Mouse (Mus musculus): Measurements from ENCODE around the gene Gm45233.

Gm45233 gene

DNA sequence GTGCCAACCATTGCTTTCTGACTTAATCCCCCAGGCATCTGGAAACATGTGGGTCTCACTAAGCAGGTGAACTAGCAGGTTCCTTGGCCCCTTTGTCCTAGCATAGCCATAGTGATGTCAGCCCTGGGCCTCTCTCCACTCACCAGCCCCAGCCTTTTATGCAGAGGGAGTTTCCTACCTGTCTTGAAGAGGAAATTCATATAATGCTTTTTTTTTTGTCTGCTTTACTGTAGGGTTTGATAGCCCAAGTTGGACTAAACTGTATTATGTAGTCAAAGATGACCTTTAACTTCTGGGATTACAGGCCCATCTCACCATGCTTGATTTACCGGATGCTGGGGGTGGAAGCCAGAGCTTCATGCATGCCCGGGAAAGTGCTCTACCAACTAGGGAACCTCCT, 5.9 kb downstream of the Gm45233 start:
- no peak for DNase-seq (ENCODE audit: low spot score)

DNA sequence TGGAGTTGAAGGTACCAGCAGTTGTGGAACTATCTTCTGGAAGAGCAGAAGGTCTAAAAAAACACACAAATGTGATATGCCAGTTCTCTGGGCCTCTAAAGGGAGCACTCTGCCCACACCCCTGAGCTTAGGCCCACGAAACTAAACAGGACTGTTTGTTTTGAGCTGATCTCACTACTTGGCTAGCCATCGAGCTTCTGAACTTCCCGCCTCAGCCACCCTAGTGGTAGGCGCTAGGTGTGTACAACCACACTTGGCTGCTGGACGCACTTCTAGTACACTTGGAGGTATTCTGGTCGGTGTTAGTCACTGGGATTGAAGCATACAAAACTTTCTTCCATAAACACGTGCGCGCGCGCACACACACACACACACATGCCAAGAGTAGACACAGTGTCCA, 7.8 kb downstream of the Gm45233 start:
- no peak for DNase-seq (ENCODE audit: low spot score)

DNA sequence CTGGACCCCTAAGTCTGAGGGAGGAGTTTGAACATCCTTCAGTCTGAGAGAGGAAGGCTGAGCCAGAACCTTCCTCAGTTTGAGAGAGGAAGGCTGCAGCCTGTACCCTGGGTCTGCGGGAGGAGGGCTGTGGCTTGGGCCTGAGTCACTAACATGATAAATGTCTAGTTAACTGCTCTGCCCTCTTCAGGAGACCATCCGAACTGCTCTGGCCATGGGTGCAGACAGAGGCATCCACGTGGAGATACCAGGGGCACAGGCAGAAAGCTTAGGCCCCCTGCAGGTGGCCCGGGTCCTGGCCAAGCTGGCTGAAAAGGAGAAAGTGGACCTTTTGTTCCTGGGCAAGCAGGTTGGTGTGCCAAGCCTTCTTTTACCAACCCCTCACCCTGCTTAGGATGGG, 8.7 kb downstream of the Gm45233 start:
- peak; percentile 52 for DNase-seq (ENCODE audit: low spot score)

DNA sequence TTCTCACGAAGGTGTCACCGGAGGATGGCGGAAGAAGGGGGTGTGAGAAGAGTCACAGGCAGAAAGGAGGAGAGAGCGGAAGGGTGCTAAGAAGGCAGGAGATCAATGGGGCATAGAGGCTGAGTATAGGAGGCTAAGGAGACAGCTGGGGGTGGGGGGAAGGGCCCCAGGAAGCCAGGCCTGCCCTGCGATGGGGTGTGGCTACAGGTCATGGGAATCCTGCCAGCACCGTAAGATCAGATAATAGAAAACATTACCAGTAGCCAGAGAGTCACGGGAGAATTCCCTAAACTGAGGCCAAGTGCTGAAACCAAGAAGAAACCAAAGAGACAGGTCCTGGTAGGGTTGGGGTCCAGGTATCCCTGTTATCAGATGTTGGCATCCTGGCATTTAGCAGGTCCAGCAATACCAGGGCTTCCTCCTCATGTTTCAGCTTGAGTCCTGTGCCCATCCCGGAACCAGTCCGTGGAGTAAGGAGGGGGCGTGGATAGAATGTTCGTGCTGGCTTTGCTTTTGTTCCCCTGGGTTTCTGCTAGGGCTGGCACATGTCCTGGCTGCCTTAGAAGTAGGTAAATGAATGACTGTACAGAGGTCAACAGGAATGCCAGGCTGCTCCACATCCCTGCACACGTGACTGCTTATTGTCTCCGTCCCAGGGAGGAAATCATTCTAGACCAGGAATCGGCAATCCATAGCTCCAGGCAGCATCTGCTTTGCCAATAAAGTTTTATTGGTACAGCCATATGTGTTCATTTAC, 9.8 kb downstream of the Gm45233 start:
- DNase-seq (ENCODE audit: low spot score), result no peak

DNA sequence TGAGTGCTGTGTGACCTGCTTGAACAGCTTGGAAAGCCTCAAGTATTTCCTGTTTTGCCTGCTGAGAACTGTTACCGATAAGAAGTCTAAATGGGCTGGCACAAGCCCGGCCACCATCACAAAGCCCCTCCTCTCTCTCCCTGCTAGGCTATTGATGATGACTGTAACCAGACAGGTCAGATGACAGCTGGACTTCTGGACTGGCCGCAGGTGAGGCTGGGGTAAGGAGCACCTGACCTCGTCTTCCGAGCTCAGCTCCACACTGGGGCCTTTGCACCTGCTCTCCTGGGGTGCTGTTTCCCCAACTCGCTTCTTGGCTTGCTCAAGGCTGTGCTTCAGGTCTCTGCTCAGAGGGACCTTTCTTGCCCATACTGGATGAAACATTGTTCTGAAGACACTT, 10.4 kb downstream of the Gm45233 start:
- DNase-seq (ENCODE audit: low spot score), result no peak

DNA sequence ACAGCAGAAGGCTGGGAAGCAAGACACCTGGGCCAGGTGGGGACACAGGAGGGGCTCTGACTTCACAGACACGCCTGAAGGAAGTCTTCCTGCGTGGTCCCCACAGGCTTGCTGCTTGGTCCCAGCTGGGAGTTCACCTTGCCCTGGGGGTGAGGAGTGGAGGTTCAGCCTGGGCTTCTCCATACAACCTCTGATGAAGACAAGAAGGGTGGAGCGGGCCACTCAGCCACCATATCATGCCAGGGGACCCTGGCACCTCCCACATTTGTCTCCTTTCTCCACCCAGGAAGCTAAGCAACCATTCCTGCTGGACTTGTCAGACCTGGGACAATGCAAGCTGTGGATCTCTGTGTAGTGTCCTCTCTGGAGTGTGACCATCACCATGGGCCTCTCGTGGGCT, 18.9 kb downstream of the Gm45233 start, which contains the start of gene Vsig10l:
TSS of gene Vsig10l (plus strand) at position 301 of the 400 bp plus-strand sequence.
- DNase-seq (ENCODE audit: low spot score), result no peak

DNA sequence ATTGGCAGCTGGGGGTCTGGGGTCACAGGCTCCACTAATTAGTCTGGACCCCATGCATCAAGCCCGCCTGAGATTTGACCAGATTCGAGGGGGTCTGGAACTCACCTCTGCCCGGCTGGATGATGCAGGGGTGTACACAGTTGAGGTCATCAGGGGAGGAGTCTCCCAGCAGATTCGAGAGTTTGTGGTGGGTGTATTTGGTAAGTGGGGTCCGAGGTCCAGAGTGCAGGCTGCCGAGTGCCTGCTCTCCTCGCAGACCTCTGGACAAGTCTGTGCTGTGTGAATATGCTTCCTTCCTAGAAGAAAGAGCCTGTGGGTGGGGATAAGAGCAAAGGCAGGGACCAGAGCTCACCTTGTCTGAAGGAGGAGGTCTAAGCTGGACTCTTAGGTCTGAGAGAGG, 20.0 kb downstream of the Gm45233 start:
- no peak for DNase-seq (ENCODE audit: low spot score)

DNA sequence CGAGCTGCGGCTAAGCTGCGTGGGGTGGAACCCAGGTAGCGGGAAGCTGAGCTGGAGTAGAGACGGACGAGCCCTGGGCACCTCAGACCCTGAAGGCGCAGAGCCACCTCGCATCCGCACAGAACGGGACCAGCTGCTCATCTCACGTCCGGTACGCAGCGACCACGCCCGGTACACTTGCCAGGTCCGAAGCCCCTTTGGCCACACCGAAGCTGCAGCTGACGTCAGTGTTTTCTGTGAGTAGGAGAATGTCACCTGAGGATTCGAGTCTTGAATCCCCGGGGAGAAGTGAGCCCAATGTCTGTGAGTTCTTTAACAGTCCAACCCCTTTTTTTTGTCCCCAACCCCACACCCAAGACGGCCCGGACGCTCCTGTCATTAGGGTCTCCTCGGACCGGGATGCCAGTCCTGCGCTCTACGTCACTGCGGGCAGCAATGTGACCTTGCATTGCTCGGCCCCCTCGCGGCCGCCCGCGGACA, 21.0 kb downstream of the Gm45233 start:
- DNase-seq (ENCODE audit: low spot score), result peak; percentile 12

DNA sequence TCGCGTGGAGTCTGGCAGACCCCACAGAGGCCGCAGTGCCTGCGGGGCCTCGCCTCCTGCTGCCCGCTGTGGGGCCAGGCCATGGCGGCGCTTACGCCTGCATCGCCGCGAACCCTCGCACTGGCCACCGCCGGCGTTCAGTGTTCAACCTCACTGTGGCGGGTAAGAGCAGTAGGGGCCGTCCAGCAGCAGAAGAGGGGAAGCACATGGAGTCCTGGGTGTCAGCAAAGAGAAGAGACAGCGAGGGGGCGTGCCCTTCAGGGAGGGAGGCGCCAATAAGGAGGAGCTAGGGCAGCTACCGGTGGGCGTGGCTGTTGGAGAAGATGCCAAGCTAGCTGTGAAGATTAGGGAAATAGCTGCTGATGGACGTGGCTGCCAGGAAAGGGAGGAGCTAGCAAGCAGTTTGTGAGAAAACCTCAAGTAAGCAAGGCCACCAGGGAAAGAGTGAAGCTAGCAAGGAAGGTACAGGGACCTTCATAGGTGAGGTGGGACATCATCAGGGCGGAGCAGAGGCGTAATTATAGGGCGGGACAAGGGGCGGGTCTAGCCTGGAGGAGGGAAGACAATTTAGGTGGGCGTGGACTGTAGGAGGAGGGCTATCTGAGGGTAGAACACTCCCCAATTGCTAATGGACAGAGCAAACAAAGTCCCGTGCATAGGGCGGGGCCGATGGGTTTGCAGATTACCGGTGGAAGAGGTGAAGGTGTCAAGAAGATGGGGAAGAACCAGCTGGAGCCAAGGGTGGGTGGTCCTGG, 21.6 kb downstream of the Gm45233 start:
- DNase-seq (ENCODE audit: low spot score), result peak; percentile 88

DNA sequence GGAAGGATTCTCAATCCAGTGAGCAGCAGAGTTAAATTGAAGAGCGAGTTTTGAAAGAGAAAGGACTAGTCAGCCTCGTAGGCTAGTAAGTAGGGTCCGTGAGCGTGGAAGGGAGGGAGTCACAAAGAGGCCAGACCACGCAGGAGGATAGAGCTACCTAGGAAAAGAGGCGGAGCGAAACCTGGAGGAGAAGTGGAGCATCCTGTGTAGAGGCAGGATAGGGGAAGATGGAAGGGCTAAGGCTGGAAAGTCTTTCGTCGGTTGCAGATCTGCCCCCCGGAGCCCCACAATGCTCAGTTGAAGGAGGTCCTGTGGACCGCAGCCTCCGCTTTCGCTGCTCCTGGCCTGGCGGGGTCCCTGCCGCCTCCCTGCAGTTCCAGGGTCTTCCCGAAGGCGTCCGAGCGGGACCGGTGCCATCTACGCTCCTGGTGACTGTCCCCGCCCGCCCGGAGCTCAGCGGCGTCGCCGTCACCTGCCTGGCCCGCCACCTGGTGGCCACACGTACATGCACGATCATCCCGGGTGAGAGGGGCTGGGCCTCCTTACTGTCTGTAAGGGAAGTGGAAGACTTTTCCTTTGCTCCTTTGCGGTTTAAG, 22.3 kb downstream of the Gm45233 start:
- peak; percentile 83 for DNase-seq (ENCODE audit: low spot score)

DNA sequence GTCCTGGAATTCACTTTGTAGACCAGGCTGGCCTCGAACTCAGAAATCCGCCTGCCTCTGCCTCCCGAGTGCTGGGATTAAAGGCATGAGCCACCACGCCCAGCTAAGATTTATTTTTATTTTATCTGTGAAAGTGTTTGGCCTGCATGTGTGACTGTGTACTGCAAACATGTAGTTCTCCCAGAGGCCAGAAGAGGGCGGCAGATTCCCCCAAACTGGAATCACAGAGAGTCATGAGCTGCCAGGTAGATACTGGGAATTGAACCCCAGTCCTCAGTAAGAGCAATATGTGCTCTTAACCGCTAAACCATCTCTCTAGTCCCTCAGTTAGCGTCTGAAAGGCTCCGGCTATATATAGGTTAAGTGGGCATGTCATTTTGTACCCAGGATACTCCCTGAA, 26.4 kb downstream of the Gm45233 start:
- DNase-seq (ENCODE audit: low spot score), result peak; percentile 36

DNA sequence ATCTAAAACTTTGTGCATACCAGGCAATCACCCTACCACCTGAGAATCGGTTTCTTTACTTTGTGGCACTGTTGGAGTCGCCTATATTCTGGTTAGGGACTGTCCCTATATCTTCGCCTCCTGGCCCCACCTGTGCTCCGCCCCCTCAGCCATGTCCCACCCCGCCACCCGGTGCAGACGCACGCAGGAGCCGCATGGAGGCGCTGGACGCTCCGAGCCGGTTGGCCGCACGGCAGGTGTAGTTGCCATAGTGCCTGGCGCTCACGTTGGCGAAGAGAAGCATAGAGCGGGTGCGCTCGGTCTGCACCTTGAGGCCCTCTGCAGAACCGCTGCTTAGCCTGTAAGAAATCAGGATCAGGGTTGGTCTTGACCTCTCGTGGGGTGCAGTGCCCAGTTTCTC, 31.8 kb downstream of the Gm45233 start:
- peak; percentile 57 for DNase-seq (ENCODE audit: low spot score)

DNA sequence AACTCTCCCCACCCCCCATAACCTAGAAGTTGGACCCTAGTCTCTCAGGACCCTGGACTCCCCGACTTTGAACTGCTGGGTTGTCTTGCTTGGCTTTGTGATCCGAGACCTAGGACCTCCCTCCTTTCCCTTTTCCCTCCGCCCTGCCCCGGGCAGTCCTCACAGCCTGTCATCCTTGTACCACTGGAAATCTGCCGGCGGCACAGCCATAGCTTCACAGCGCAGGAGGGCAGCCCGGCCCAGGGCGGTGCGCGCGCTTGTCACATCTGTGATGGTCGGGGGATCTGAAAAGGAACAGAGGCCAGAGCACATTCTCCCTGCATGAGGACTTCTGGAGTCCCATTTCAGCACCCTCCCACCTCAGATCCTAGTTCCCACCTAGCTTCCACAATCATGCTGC, 32.4 kb downstream of the Gm45233 start:
- DNase-seq (ENCODE audit: low spot score), result no peak

DNA sequence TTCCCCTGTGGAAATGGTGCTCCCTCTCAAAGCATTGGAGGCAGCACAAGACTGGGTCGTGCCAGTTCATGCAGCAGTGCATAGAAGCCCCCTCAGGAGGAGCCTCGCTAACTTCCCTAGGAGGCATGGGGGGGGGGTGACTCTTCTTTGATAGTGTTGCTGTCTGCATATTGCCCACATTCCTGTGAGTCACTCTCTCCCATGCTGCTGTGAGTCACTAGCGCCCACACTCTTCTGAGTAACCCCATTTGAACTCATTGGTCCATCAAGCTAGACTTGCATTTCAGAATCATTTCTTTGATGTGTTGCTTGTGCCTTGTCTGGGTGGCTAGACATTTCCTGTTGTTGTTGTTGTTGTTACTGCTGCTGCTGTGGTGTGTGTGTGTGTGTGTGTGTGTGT, 37.3 kb downstream of the Gm45233 start:
- DNase-seq (ENCODE audit: low spot score), result no peak

DNA sequence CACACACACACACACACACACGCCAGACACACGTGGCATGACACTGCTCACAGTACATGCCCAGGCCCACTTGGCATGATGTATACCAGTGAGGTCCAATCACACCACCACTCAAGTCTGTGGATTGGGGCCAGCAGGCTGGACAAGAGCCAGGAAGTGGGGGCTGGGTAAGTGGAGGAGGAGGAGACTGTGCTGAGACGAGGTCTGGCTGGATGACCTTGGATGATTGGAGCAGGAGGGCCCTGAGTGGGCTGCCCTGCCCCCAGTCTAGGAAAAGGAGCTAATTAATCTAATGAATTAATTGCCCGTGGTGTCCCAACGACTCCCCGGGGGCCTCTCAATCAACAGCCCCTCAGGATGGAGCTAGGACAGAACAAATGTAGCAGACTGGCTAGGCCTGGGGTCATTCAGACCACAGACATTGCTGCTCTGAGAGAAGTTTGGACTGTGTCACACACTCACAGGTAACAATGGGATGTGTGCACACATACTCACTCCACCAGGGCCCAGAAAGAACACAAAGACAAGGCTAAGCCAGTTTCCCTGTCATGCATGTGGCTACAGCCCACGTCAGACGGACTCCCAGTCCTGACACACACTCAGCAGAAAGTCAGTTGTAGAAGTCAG, 38.3 kb downstream of the Gm45233 start:
- no peak for DNase-seq (ENCODE audit: low spot score)

DNA sequence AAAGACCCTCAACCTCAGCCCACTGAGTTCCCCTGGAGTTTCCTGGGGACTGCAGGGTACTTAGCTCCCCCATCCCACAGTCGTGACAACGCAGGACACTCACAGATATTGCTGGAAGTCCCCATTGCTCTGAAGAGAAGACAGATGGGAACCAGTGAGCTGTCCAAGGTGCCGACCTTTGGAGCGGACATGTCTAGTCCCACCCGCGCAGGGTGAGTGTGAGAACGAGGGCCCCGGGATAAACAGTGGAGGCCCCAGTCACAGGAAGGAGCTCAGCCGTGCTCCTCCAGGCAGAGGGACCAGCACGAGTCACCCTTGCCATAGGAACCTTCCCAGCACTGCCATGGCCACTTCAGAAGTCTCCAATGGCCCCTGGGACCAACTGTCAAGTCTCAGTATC, 39.3 kb downstream of the Gm45233 start:
- no peak for DNase-seq (ENCODE audit: low spot score)

DNA sequence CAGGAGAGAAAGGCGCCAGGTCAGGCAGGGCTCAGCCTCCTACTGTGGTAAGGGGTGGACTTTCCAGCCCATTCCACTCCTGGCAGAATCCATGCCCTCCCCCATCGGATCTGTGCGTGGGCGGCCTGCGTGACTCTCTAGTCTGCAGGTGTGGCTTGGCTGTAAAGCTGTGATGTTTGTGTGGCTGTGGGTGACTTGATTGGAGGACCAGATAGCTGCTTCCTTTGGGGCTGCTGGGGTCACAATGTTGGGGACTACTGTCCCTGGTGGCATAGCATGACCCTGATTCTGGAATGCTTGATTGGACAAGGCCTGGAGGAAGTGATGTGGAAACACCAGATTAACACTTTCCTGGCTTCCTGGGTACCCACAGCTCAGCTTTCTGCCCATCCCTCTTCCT, 44.7 kb downstream of the Gm45233 start:
- no peak for DNase-seq (ENCODE audit: low spot score)

DNA sequence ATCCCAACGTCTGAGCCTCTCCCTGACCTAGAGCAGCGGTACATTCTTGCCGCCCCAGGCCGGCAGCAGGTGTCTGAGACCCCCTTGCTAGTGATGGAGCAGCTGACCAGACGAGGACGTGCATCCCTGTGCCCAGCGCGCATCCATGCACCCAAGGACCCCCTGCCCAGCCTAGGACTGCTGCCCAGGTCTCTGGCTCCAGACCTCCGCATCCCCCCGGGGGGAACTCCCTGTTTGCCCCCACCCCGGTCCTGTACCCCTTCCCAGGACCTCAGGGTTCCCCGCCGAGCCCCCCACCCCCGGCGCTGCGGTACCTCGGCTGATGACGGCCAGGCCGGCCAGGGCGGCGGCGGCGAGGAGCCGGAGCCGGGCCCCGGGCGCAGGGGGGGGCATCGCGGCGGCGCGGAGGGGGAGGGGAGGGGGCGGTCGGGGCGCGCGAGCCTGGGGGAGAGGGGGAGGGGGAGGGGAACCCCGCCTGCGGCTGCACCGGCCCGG, 45.8 kb downstream of the Gm45233 start, which contains the start of gene Iglon5:
TSS of gene Iglon5 (minus strand) at position 445 of the 495 bp plus-strand sequence.
- DNase-seq (ENCODE audit: low spot score), result no peak

DNA sequence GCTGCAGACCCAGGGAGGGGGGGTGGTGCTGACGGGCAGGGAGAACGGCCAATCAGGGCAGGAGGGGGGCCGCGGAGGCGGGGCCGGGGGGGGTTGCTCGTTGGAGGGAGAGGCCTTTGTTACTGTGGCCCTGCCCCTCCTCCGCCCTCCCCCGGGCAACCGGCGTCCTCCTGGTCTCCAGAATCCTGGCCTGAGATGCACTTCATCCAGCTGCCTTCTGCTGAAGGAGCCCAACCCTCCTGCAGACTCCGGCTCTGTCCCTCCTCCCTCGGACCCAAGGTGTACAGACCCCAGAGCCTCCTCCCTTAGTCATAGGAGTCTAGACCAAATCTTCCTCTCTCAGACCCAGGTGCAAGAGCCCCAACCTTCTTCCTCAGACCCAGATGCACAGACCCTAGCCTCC, 46.3 kb downstream of the Gm45233 start:
- no peak for DNase-seq (ENCODE audit: low spot score)

DNA sequence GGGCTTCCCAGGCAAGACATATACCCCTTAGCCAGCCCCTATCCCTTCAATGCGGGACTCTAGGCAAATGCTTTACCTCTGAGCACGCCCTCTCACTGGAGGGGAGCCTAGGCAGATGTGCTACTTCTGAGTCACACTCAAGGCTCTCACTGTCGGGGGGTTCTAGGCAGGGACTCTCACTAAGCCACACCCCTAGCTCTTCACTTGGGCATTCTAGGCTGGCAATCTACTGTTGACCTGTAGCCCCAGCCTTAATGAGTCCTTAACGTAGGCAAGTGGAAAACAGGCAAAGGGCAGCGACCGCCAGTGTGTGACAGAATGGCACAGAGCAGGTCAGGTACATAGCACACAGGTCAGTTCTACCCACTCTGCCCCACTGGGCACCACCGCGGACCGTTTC, 46.9 kb downstream of the Gm45233 start:
- no peak for DNase-seq (ENCODE audit: low spot score)

DNA sequence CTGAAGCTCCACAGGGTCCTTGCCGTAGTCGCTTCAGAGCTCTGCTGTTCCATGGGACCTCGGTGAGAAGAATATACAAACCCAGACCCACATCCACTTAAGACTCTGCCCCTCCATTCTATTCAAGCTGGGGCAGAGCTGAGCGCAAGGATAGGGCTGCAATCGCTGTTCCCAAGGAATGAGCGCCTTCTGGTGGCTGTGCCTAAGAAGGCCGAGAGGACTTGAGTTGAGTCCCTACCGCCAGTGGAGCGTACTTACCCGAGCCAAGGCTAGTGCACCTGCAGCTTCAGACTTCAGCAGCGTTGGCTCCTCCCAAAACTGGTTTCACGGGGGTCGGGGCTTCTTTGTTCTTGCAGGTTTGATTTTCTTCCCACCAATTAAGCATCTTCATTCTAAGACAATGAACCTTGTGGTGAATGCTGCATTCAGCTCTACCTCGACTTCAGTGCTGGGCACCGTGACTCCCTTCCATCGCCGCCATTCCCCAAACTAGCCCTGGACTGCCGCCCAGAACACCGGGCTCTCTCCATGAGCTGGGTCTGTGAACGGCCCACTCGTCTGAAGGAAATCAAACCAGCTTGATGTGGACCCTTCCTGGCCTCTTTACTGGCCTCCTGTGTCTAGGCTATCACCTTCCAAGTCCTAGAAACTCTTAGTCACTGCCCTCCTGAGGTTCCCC, 51.6 kb downstream of the Gm45233 start:
- DNase-seq (ENCODE audit: low spot score), result no peak

Measured in T-cell, adult 2 months (primary cell).